Comparison of ENCODE assay signal across 8 mouse cellular contexts in genomic region chr14:78307286-78308237, GRCm38 (mm10). TPM values are rescaled to one million over a fixed set of nuclear protein-coding genes. Genes with fewer than 3 reads are reported as not detected.
DNase-seq lines count a peak whose midpoint lies in the region.

Gene Tnfsf11 (minus strand): TSS chr14:78308043.

- DNase-seq in adrenal gland, postnatal 14 days = peak; percentile 7
- DNase-seq in adrenal gland, adult 18-20 months (ENCODE audit: low spot score in 2 of 2) = no peak
- DNase-seq in spleen, adult 18-20 months = peak; percentile 9 to 10
- DNase-seq in spleen, adult 12 weeks (ENCODE audit: low spot score) = no peak
- DNase-seq in hindbrain, embryonic 10.5 days (ENCODE audit: low spot score) = peak; percentile 19
- DNase-seq in midbrain, embryonic 10.5 days (ENCODE audit: low spot score) = peak; percentile 30
- peak; percentile 54 for DNase-seq in thymus, postnatal 4 days
- DNase-seq in adipocyte (ENCODE audit: low spot score) = no peak

- H3K4me1 ChIP-seq in hindbrain, embryonic 10.5 days (replicated peaks) = peaks cover 14% of the 10 kb centered on the region
- peaks cover 13% of the 10 kb centered on the region for H3K4me1 ChIP-seq in midbrain, embryonic 10.5 days

- H3K27me3 ChIP-seq in hindbrain, embryonic 10.5 days (ENCODE audit: insufficient read depth, poor library complexity, severe bottlenecking) = peaks cover 46% of the 10 kb centered on the region
- peaks cover 41% of the 10 kb centered on the region for H3K27me3 ChIP-seq in midbrain, embryonic 10.5 days (ENCODE audit: low read depth, poor library complexity, severe bottlenecking)

- peak within 1 kb of the TSS; percentile 59 for H3K4me3 ChIP-seq in hindbrain, embryonic 10.5 days
- H3K4me3 ChIP-seq in midbrain, embryonic 10.5 days = peak within 1 kb of the TSS; percentile 62

- WGBS in hindbrain, embryonic 10.5 days = 2% methylated on average over 51 of the region's 51 CpGs
- WGBS in midbrain, embryonic 10.5 days = 1% methylated on average over 46 of the region's 51 CpGs

- no peaks in the 10 kb centered on the region for H3K9me3 ChIP-seq in hindbrain, embryonic 10.5 days
- H3K9me3 ChIP-seq in midbrain, embryonic 10.5 days (replicated peaks) = no peaks in the 10 kb centered on the region

- no peaks in the 10 kb centered on the region for H3K36me3 ChIP-seq in hindbrain, embryonic 10.5 days
- H3K36me3 ChIP-seq in midbrain, embryonic 10.5 days = no peaks in the 10 kb centered on the region

- peak within 1 kb of the TSS; percentile 35; the same call in 1 of the 2 replicates for H3K27ac ChIP-seq in hindbrain, embryonic 10.5 days
- H3K27ac ChIP-seq in midbrain, embryonic 10.5 days (replicated peaks) = peak within 1 kb of the TSS; percentile 49; the same call in 1 of the 2 replicates

RNA-seq across cellular contexts. Expression of gene Tnfsf11, which starts in this region (rescaled TPM):
- 1.8 TPM in 1 of 2 replicates, not detected in the other for total RNA-seq in adrenal gland, postnatal 14 days (2021)
- not detected for total RNA-seq in adrenal gland, adult 18-20 months (2021)
- polyA plus RNA-seq in hindbrain, embryonic 10.5 days (2016; fragmentation: Nextera tagmentation; extraction: Ambion mirVana) = 0.07 TPM in 1 of 2 replicates, not detected in the other
- 0.10 TPM in 1 of 2 replicates, not detected in the other for polyA plus RNA-seq in midbrain, embryonic 10.5 days (2016; fragmentation: Nextera tagmentation; extraction: Ambion mirVana)

Comparison
In these comparisons a context has a peak if more than half of its experiments do, and no peak if none do; other contexts are left out.
1. DNase-seq: peak in adrenal gland, postnatal 14 days (single experiment), spleen, adult 18-20 months (2 of 2) and thymus, postnatal 4 days (single experiment); none in adrenal gland, adult 18-20 months (0 of 2), spleen, adult 12 weeks (single experiment) and adipocyte (single experiment).
2. Peak in DNase-seq, H3K4me3 ChIP-seq and H3K27ac ChIP-seq in hindbrain, embryonic 10.5 days; RNA of the gene not detected or under 1 TPM.
3. Peak in DNase-seq, H3K4me3 ChIP-seq and H3K27ac ChIP-seq in midbrain, embryonic 10.5 days; RNA of the gene not detected or under 1 TPM.